Mouse (Mus musculus) kidney, adult 18-20 months (tissue): Measurements from ENCODE around the gene Arhgef33.
"Not testable (repeated sequence)": the region's sequence is repeated elsewhere in the genome, so short reads cannot be mapped to it uniquely, and the experiment has no call there.

Experiments used
- DNase-seq: peaks from one replicate; pipeline ENCODE4 v3.0.0; 2021

Arhgef33 gene

DNA sequence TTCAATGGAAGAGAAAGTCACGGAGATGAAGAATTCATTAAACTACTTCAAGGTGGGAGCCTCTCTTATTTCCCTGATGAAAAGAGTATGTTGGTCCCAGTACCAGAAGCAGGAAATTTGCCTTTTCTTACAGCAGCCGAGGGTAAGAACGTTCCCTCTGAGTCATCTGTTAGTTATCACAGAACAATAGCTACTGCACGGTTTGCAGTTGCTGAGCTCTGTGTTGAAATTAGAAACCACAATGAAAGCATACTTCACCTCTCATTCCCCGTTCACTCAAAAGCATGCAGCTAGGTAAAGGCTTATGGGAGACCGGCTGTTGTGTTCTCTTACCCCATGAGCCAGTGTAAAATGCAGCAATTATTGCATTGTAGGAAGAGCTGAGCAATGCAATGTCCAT, 40.0 kb downstream of the Arhgef33 start:
- no peak for DNase-seq

GRCm38 (mm10) chr17:80360245-80360644, 53.0 kb downstream of the Arhgef33 start:
- DNase-seq: no peak

- peak; percentile 19 for DNase-seq
Measured at GRCm38 (mm10) chr17:80367276-80367675, 60.1 kb downstream of the Arhgef33 start.

- DNase-seq: no peak
Measured at GRCm38 (mm10) chr17:80368606-80369005, 61.4 kb downstream of the Arhgef33 start.

DNA sequence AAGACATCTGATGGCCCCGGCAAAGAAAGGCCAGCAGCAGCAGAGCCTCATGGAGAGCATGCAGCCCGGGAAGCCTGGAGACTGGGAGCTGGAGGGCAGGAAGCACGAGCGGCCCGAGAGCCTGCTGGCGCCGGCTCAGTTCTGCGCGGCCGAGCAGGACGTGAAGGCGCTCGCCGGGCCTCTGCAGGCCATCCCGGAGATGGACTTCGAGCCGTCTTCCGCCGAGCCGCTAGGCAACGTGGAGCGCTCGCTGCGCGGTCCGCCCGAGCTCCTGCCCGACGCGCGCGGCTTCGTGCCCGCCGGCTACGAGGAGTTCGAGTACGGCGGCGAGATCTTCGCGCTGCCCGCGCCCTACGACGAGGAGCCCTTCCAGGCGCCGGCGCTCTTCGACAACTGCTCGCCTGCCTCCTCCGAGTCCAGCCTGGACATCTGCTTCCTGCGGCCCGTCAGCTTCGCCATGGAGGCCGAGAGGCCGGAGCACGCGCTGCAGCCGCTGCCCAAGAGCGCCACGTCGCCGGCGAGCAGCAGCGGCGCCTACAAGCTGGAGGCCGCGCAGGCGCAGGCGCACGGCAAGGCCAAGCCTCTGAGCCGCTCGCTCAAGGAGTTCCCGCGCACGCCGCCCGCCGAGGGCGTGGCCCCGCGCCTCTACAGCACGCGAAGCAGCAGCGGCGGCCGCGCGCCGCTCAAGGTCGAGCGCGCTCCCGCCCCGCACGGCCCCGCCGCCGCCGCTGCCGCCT, 66.0 kb downstream of the Arhgef33 start, which contains the start of gene Gm10190:
Gene Gm10190 (minus strand): TSS at position 553 of the 737 bp plus-strand sequence.
- DNase-seq: peak; percentile 90

- DNase-seq: no peak
Measured at GRCm38 (mm10) chr17:80373726-80374096, 66.5 kb downstream of the Arhgef33 start.

DNA sequence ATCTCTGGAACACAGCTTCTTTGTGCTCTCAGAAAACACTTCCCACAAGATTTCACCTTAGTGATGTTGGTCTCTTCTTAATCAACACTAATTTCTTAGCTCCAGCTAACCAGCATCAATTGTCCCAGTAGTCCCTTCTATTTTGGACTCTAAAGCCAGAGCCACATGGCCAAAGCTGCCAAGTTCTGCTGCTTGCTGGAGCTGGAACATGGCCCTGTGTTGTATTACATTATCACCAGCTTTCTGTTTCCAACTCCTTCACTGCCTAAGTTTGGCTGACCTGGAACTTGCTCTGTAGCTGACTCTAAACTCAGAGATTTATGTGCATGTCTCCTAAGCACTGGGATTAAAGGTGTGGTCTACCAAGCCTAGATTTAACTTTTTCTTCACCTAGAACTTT, 71.2 kb downstream of the Arhgef33 start:
- not testable (repeated sequence) for DNase-seq

- DNase-seq: no peak
Measured at GRCm38 (mm10) chr17:80385671-80386070, 78.5 kb downstream of the Arhgef33 start.

DNA sequence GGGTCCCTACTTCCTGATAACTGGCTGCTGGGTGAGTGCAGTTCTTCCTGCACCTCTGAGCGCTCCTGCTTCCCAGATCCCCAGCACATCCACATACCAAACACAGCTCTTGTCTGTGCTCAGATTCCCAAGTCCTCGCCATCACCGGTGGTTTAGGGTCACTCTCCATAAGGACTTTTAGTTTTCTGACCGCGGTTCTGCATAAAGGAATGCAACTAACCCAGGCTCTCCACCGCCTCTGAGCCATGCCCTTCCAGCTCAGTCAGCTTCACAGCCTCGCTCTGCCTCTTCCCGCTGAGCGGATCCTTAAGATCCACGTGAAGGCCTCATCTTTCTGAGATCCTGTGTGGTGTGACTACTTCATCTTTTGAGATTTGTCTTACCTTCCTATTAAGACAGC, 82.8 kb downstream of the Arhgef33 start:
- DNase-seq: no peak

DNA sequence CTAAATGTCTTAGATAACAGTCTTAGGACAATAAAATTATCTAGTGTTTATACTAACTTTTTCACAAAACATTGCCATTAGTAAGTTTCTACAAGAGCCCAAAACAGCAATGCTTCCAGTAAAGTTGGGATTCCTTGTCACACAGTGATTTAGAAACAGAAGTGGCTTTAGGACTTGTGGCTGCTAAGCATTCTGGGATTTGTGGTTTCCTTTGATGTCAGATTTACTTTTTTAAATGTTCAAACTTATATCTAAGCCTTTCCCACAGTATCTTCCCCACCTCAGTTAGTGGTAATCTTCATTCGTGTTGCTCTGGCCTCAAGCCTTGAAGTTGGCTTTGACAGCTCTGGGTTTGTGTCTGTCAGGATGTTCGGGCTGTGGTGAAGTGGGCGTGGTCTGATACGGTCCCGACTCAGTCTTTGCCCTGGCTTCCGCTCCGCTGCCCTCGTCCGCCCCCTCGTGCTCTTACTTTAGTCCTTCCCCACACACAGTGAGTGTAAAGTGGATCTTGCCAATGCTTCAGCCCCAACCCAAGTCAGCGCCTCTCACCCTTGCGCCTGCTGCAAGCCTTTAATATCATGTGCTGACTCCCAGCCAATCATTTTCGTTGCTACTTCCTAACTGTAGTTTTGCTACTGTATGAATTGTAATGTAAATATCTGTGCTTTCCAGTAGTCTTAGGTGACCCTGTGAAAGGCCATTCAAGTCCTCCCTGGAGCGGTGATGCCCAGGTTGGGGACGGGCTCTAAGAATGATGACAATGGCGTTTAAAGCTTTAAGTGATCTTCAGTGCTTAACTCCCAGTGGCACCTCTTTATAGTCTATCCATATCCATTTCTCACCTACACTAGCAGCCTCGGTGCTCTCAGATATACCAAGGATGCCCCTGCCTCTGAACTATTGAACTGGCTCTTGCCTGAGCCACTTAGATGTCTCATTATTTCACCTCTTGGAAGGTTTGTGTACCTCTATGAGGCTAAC, 84.5 kb downstream of the Arhgef33 start:
- peak; percentile 55 for DNase-seq

- no peak for DNase-seq
Measured at GRCm38 (mm10) chr17:80398243-80398642, 91.0 kb downstream of the Arhgef33 start.

GRCm38 (mm10) chr17:80411182-80411581, 104.0 kb downstream of the Arhgef33 start:
- no peak for DNase-seq

- no peak for DNase-seq
Measured at GRCm38 (mm10) chr17:80418572-80419210, 111.5 kb downstream of the Arhgef33 start.

DNA sequence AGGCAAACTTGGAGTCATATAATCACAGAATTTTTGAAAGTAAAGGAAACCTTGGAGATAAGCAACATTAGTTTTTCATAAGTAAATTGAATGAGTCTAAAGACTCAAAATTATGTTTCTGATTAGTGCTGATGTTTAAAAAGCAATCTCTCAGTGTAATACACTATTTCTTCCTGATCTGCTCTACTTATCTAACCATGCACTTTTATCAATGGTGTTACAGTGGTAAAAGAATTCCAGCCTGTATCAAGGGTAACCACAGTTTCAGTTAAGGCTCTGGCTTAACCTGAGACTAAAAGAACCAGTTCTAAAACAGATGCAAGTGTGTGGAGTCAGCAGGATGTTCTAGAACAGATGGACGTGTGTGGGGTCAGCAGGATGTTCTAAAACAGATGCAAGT, 113.8 kb downstream of the Arhgef33 start:
- DNase-seq: no peak

- no peak for DNase-seq
Measured at GRCm38 (mm10) chr17:80426171-80426570, 119.0 kb downstream of the Arhgef33 start.

DNA sequence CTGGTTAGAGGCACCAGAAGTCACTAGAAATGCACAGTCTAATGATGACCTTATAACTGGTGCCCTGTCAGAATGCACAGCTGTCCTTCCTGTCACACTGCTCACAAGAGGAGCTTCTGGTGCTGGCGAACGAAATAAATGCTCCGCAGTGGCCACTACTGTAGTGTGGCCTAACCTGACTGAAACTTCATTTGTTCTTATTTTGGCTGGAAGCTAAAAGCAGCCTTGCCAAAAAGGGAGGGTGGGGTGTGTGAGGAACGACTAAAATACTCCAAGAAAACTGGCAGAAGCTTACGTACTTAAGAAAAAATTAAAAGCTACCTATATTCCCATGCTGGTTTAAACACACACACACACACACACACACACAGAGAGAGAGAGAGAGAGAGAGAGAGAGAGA, 119.7 kb downstream of the Arhgef33 start:
- DNase-seq: no peak

DNA sequence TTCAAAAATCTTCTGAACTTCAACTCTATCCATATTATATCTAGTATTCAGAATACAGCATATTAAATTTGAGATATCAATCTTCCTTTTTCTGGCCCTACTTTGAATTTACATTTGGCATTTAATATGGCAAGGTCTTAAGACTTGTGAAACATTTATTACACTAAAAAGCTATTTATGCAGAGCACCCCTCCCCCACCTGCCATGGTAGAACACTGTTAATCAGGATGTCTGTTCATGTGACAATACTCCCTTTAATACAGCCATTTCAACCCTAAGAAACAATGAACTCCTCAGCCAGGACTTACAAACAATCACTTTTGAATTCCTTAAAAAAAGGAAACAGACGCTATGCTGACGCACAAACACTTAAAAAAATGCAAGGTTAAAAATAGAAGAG, 120.8 kb downstream of the Arhgef33 start:
- DNase-seq: no peak

DNA sequence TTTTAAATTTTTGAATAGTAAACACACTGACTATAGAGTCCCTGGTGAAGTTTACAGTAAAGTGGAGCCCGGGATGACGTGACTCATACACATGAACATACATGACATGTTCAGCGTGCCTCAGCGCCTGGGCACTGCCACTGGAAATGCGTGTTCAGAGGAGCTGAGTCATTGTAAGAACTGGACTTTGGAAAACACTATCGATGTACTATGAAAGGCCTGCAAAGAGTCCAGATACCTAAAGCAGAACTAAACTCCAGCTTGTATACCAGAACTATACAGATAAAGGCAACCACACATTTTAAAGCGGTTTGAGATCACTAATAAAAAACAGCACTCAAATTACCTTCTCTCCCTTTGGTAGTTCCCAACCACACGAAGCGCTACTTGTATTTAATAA, 124.8 kb downstream of the Arhgef33 start:
- DNase-seq: no peak

DNA sequence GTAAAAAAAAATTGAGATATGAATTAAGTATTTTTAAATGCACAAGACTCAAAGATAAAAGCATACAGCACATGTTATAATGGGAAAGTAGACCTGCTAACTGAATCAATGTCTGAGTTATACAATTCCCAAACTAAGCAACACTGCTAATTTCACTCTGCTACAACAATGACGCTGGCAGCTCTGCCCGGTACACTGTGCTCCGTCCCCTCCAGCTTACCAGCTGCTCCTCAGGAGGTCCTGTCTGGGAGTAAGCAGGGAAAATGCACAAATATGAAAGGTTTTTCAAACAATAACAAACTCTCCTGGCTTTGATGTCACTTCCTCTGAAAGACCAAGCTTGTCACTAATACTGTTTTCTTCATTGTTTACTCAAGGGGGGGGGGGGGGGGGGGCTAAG, 127.2 kb downstream of the Arhgef33 start:
- DNase-seq: no peak

- DNase-seq: no peak
Measured at GRCm38 (mm10) chr17:80435680-80436079, 128.5 kb downstream of the Arhgef33 start.

GRCm38 (mm10) chr17:80445433-80445832, 138.2 kb downstream of the Arhgef33 start:
- DNase-seq: no peak

GRCm38 (mm10) chr17:80446470-80446869, 139.3 kb downstream of the Arhgef33 start:
- DNase-seq: no peak
